Mouse (Mus musculus): ENCODE measurements around the gene Ppcdc. TPM values are rescaled to one million over a fixed set of nuclear protein-coding genes. Genes with fewer than 3 reads are reported as not detected.
A peak's percentile ranks its signal among the peaks of the same experiment; 100 is the strongest.

The Ppcdc gene
- total RNA-seq (2021) = 1 to 10 TPM; 9.0 to 9.3 TPM
- long read RNA-seq, experiment 1, transcript Ppcdc-201 (7 exons, 2,744 nt) = major isoform, 5 of 10 reads
- long read RNA-seq, experiment 1, partial matches to known transcripts = 0 of 10 reads
- long read RNA-seq, experiment 1, other reads (novel, unspliced or antisense) = 2 of 10 reads
- long read RNA-seq, experiment 2, partial matches to known transcripts = 2 of 10 reads
- long read RNA-seq, experiment 2, other reads (novel, unspliced or antisense) = 4 of 10 reads

GRCm38 (mm10) chr9:57439522-57440295 lies at the start of gene Ppcdc:
TSS of gene Ppcdc (minus strand) at chr9:57440124.
- intact Hi-C loops (cut with DNase I) = loop anchor here (10.0 kb wide), 1 partner anchor 365 kb away; the partner anchor contains the start of gene Sin3a
- peak; percentile 88 to 91 for DNase-seq

DNA sequence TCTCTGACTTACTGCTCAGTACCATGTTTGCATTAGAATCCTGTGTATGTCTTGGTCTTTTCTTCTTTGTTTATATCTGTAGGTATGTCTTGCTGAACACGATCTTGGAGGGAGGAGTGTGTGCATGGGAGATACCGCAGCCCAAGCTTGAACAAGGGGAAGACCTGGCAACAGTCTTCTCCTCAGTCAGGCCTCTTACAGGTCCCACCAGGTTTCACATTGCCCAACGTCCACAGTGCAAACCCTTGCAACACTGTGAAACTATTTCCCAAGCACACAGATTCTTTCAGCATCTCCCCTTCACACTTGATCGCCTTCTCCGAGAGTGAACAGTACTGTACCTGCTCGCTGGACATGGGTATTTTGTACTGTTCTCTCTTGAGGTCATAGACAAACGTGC lies 47.9 kb upstream of the Ppcdc start:
- intact Hi-C loops (cut with DNase I) = loop anchor here (2.0 to 5.0 kb wide), 2 partner anchors 15 to 169 kb away; no protein-coding TSS in a partner anchor
- no peak for DNase-seq

DNA sequence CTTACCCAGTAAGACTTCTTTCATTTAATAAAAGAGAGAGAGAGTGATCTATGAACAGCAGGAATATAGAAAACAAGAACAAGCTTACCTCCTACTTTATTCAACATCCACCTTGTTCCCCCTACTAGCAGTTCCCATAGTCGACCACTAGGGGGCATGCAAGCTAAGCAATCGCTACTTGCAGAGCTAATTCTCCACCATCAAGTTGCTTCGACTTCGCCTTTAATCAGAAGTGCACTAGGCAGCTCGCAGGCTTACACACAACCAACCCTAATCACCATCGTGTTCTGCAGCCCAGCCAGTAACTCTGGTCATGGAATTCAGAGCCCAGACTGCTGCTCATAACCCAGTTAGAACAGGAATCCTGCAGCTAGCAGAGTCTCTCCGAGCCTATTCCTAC lies 45.9 kb upstream of the Ppcdc start:
- DNase-seq = peak; percentile 79 to 89
- intact Hi-C loops (cut with DNase I) = loop anchor here (1.0 to 5.0 kb wide), 3 partner anchors 17 to 172 kb away; no protein-coding TSS in a partner anchor

- intact Hi-C loops (cut with DNase I) = no loop called here
- no peak for DNase-seq
These were observed 29.0 kb upstream of the Ppcdc start for GRCm38 (mm10) chr9:57468914-57469313.

DNA sequence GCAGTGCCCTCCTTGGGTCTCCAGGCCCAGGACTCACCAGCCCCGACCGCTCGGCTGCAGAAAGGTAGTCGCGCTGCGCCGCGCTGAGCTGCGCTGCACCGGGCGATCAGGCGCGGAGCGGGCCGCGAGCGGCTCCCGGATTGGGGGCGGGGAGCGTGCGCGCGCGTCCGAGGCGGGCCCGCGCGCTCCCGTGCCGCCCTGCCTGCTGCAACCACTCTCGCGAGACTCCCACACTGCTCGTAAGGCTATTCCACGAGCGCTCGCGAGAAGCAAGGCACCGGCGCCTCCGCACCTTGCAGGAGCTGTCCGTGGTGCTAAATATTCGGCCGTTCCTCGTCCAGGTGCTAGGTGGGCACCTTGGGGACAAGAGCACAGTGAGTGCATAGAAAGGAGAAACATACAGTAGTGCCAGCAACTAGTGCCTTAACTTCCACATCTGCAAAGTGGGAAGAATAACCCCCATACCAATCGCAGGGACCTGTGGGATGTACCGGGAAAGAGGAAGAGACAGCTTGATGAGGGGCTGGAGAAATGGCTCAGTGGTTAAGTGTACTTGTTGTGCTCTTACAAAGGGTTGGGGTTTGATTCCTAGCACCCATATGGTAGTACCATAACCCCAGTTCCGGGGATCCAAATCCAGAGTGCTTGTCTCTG lies 28.1 kb upstream of the Ppcdc start, which contains the start of gene Scamp5:
TSS of gene Scamp5 (minus strand) at position 165 of the 654 bp plus-strand sequence.
- intact Hi-C loops (cut with DNase I) = no loop called here
- peak; percentile 88 to 91 for DNase-seq

DNA sequence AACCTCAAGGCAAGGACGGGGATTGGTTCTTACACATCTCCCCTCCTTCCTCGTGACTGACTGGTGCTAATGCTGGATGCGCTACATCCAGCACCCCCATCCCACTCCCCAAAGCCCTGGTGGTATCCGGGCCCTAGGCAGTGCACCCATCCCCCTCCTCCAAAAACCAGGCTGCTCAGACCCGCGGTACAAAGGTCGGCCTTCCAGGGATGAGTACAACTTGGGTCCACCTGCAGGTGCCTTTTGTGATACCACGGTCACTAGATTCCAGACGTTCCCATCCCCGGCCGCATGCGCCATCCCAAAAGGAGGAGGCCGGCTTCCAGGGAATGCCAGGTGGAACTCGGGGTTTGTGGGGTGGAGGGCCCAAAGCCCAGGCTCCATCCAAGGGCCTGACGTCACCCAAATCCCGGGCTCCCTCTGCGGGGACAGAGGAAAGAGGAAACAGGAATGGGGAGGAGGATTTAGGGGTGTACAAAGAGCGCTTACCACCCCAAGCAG lies 27.4 kb upstream of the Ppcdc start:
- intact Hi-C loops (cut with DNase I) = no loop called here
- peak; percentile 6 to 27 for DNase-seq

DNA sequence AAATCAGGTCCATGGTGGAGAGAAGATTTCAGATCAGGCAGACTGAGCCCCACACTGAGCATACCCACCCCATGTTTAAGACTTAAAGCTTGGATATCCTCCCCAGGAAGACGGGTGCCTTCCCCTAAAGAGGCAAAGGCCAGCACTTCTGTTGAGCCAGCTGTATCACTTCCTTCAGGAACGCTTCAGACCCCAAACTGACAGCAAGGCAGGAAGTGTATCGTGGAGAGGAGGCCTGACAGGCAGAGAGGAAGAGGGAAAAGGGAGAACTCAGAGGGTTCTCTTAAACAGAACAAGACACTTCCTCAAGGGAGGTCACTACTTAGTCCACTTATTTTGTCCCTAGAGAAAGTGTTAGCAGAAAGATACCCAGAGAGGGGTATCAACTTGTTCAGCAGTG lies 26.2 kb upstream of the Ppcdc start:
- intact Hi-C loops (cut with DNase I) = no loop called here
- no peak for DNase-seq

GRCm38 (mm10) chr9:57462866-57463265 lies 22.9 kb upstream of the Ppcdc start:
- intact Hi-C loops (cut with DNase I) = no loop called here
- no peak for DNase-seq

GRCm38 (mm10) chr9:57459707-57460106 lies 19.8 kb upstream of the Ppcdc start:
- intact Hi-C loops (cut with DNase I) = no loop called here

DNA sequence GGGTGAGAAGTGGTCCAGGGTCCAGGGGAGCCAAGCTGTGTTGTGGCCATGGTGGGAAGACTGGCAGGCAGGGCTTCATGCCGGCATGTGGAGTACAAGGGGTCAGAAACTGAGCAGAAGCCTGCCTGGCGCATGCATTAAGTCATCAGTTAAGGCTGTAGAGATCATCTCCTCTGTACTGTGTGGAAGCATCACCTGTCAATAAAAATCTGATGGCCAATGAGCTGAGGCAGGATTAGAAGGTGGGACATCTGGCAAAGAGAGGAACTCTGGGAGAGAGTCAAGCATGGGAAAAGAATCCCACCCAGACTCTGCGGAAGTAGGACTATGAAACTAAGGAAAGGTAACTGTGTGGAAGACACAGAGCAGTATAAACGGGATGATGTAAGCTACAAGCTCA lies 13.6 kb upstream of the Ppcdc start:
- DNase-seq = no peak
- intact Hi-C loops (cut with DNase I) = no loop called here

More at GRCm38 (mm10) chr9:57459707-57460106, 19.8 kb upstream of the Ppcdc start:
- DNase-seq = no peak

- no peak for DNase-seq
- intact Hi-C loops (cut with DNase I) = no loop called here
These were observed 12.9 kb upstream of the Ppcdc start for GRCm38 (mm10) chr9:57452624-57453462.

DNA sequence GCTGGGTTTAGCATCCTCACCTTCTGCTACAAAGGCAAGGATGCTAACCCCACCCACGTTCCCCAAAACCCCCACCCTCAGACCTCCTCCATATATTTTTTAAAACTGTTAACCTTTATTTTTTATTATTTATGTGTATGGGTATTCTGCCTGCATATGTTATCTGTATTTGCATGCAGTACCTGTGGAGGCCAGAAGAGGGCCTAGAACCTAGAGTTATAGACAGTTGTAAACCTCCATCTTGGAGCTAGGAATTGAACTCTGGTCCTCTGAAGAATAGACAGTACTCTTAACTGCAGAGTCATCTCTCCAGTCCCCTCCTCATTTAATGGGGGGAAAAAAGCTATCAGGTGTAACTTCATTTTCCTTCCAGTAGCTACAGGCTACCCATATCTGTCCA lies 9.8 kb upstream of the Ppcdc start:
- intact Hi-C loops (cut with DNase I) = no loop called here

GRCm38 (mm10) chr9:57440620-57441019 lies 696 bp upstream of the Ppcdc start:
- intact Hi-C loops (cut with DNase I) = no loop called here
- no peak for DNase-seq

More for the DNA sequence above, 9.8 kb upstream of the Ppcdc start:
- DNase-seq = no peak

GRCm38 (mm10) chr9:57439083-57439482 lies 841 bp downstream of the Ppcdc start:
- DNase-seq = no peak
- intact Hi-C loops (cut with DNase I) = loop anchor here (10.0 kb wide), 1 partner anchor 364 kb away; the partner anchor contains the start of gene Sin3a

GRCm38 (mm10) chr9:57437896-57438614 lies 1.9 kb downstream of the Ppcdc start:
- no peak for DNase-seq
- intact Hi-C loops (cut with DNase I) = loop anchor here (10.0 kb wide), 1 partner anchor 363 kb away; the partner anchor contains the start of gene Sin3a

- DNase-seq = no peak
- intact Hi-C loops (cut with DNase I) = loop anchor here (10.0 kb wide), 1 partner anchor 361 kb away; the partner anchor contains the start of gene Sin3a
These were observed 3.8 kb downstream of the Ppcdc start for GRCm38 (mm10) chr9:57436166-57436565.

DNA sequence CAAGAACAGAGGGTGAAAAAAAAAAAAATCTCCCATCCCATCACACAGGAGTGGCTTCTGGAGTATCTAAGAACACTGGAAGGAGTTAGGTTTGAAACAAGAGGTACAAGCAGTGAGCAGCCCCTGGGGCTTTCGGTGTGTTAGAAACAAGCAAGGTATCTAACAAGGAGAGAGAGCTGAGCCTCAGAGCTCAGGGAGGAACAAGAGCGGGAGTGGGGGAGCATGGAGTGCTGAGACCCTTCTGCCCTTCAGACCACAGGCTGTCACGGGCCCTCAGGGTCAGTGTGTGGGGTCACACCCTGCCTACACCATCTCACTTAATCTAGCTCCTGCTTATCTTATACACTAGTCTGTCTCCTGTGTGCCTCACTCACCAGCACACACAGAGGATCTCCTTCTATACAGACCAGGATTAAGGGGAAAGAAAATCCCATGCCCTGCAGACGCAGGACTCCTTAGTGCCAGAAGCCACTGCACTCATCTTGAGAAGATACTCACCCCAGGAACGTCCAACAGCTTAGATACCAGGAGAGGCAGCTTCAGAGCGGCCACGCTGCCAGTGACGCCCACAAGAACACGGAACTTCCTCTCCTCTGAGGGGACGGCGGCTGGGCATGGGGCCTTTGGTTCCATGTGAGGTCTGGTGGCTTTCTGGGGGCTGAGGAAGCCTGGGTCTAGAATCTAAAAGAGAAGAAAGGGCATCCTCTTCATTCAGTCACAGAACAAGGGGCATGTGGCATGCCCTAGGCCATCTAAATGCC lies 5.3 kb downstream of the Ppcdc start:
- DNase-seq = no peak
- intact Hi-C loops (cut with DNase I) = loop anchor here (5.0 to 10.0 kb wide), 3 partner anchors 47 to 360 kb away; partner anchors contain the start of gene Sin3a

Measured in heart, postnatal 14 days (tissue).